Mouse (Mus musculus) cerebellum, adult (tissue): ENCODE results near the gene Fam149b.
"Not testable (repeated sequence)": the region's sequence is repeated elsewhere in the genome, so short reads cannot be mapped to it uniquely, and the experiment has no call there.

Experiments
- ATAC-seq: cut with Nextera tagmentation; 2 replicates; pipeline ENCODE4 v1.9.2; 2017; ENCODE audit warnings: mild to moderate bottlenecking, moderate library complexity, mixed read lengths; ENCODE audit not compliant: insufficient number of reproducible peaks, low FRiP score, low TSS enrichment

Gene Fam149b

DNA sequence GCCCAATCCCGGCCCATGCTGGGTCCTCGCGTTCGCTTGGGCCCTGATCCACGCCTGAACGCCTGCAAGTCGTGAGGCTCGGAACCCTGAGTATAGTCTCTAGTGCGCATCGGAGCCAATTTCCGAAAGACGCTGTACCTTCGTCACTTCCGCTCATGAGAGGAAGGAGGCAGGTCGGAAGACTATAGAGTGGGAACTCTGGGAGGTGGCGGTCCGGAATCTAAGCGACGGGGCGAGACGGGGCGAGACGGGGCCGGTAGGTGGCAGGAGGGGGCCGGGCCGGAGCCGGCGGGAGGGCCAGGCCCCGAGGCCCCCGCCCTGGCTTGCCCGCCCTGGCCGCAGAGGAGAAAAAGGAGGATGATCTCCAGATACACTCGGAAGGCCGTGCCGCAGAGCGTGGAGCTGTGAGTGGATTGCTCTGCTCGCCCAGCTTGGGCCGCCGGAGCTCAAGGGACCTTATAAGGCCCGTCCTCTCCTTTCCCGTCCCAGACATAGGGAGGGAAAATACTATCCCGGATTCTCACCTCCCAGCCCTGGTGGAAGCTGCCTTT is at the start of gene Fam149b, which contains the start of gene Ecd:
TSS of gene Fam149b (plus strand) at position 172 of the 551 bp plus-strand sequence.
TSS of gene Ecd (minus strand) at position 131 of the 551 bp plus-strand sequence.
- peak; percentile 97 for ATAC-seq

DNA sequence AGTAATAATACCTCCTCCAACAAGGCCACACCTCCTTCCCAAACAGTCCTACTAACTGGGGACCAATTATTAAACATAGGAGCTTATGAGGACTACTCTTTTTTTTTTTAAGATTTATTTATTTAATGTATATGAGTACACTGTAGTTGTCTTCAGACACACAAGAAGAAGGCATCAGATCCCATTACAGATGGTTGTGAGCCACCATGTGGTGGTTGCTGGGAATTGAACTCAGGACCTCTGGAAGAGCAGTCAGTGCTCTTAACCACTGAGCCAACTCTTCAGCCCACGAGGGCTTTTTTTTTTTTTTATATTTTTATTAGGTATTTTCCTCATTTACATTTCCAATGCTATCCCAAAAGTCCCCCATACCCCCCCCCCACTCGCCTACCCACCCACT is 42.9 kb upstream of the Fam149b start:
- ATAC-seq: not testable (repeated sequence)

DNA sequence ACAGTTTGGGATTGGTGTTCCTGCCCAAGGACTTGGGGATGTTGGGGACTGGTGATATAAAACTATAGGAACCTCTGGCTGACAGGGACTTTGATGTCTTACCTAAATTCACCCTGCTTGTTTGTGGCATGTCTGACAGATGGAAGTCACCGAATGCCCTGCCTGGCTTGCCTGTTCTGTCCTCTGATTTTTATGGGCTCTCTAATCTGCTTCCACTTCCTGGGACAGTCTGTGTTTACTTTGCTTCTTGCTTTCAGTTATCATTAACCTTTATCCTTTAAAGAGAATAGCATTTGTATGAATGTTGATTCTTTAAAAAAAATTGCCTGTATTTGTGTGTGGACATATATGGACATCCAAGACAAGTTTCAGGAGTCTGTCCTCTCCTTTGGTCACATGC is 32.8 kb upstream of the Fam149b start:
- ATAC-seq: no peak

DNA sequence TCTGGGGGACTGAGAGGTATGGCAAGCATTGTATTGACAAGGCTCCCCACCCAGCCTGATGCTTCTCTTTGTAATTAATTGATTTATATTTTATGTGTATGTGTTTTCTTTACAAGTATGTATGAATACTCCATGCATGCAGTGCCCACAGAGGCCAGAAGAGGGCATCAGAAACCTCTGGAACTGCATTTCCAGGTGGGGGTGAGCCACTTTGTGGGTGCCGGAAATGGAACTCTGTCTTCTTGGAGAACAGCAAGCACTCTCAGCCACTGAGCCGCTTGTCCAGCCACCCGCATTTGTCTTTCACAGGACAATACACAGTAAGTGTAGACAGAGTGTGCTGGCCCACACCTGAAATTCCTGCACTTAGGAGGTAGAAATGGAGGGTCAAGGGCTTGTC is 28.5 kb upstream of the Fam149b start:
- no peak for ATAC-seq

DNA sequence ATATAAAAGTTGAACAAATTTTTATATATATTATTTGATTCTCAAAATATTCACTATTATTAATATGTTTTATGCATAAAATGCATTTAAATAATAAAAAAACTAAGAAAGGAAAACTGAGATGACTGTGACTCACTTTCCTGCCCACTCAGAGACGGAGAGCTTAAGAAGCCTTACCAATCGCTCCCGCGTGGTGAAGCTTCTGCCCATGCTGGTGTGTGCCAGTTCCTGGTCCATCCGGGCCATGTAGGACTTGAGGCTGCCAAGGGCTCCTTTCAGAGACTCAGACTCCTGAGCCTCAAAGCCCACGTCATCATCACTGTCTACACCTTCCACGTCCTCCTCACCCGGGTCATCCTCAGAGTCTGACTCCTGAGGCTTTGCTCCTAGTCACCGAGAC is 23.8 kb upstream of the Fam149b start:
- ATAC-seq: no peak

DNA sequence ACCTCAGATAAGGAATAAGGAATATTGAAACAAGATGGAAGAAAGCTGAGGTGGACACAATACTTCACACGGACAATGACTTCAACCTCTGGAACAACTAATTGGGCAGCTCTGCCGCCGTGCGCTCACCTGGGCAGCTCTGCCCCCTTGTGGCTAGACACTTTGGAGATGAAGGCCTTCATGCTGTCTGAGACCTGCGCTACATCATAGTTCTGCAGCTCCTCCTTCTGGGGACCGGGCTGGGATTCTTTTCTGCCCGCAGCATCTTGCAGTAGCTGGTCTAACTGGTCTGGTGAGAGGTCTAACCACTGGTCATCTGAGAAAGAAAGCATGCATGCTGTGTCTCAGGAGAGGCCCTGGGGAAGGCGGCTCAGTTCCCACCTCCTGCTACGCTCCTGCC is 19.5 kb upstream of the Fam149b start:
- no peak for ATAC-seq

DNA sequence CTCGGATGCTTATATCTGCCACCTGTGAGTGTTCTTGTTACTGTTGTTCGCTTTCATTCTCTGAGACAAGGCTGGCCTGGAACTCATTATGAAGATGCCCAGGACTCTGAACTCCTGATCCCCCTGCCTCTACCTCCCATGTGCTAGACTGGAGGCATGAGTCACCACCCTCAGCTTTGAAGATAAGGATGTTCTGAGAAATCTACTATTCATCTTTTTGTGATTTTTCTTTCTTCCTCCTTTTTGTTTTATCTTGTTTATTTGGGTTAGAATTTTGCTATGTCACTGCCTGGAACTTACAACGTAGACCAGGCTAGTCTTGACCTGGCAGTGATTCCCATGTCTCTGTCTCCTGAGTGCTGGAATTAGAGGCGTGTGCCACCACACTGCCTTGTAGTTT is 16.6 kb upstream of the Fam149b start:
- no peak for ATAC-seq

DNA sequence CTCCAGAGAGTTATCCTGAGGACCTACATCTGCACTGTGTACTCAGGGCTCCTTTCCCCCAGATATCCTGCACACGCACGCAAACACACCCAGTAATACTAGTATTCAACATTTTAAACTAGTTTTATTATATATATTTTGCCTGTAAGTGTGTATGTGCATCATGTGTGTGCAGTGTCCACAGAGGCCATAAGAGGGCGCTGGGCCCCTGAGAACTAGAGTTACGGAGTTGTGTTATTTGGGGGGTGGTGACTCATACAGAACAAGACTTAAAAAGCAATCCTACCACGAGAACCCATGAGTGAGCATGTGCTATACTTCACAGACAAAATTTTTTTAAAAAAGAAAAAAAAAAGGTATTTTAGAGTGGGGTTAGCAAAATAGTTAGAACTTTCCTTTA is 8.5 kb upstream of the Fam149b start:
- ATAC-seq: no peak

DNA sequence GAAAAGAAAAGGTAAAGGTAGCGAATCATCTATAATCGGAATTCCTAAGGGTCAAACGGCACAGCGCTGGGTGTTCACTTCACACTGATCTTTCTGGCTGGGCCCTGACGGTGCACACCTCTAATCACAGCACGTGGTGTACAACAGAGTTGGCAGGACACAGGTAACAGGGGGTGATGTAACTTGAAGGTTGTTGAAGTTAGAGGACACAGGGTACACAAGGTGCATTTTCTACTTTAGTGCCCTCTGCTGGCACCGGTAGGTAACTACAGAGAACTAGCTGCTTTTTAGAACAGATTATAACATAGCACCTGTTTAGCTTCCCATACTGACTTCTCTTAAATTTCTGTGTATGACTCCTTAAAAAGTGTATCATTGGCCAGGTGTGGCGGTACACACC is 7.8 kb upstream of the Fam149b start:
- no peak for ATAC-seq

DNA sequence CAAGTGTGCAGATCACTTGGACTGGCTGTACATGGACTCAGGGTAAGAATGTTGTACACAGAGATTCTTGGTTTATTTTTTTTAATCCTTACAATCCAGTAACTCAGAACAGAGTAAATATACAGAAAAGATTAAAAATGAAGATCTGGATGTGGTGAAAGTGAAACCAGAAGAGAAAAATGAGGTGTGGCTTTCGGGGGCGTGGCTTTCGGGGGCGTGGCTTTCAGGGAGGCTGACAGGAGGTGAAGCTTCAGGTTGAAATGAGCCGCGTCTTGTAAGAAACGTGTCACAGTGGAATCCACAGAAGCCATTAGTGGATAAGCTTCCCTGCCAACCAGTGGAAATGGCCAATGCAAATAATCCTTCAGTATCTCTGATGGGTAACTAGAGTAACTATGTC is 7.1 kb upstream of the Fam149b start:
- no peak for ATAC-seq

DNA sequence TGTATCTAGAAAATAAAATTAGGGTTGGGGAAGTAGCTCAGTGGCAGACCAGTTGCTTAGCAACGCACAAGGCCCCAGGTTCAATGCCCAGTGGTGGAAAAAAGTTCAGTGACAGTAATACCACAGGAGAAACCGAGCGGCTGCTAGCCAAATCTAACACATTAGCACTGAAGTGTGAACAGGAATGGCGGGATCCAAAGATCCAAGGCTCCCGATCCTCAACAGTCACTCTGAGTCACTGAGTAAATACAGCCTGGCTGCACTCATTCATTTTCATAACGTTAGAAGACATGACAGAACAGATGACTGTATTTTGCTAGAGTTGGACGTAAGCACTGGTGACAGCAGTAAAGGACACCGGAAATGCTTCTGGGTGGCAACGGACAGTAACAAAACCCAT is 2.1 kb upstream of the Fam149b start:
- no peak for ATAC-seq

DNA sequence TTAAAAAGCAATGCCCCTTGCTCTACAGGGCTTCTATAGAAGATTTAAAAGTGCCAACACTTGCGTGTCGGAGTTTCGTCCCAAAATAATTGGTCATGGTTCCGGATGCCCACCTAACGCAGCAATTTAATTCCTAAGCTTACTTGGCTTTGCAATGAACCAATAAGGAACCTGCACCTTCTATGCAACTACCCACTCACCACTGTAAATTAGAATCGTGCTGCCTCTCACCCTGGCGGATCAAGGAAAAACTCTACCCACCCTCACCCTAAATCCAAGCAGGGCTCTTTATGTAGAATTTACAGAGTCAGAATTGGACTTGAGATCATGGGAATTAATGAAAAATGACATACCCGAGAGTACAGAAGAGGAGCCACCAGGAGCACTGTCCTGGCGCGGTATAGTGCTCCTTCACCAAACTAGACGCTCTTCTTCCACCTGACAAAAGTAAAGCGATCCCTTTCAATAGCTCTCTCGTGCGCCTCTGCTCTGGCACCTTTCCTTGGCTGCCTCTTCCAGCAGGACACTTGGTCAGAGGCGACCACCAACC is 446 bp upstream of the Fam149b start:
- peak; percentile 20; the same call in 1 of the 2 replicates for ATAC-seq

DNA sequence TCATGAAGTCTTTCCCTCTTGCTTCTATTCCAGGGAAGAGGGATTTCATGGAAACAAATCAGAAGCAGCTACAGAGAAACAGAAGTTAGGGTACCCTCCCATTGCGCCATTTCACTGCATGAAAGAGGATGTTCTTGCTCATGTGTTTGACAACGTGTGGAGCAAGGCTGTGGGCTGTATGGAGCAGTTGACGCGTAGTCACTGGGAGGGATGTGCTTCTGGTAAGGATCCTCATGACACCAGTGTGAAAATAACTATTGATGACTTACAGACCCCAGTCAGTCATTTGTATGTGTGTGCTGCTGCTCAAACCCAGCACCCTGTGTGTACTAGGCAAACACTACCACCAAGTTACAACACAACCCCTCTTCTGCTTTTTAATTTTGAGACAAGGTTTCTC is 15.3 kb downstream of the Fam149b start:
- ATAC-seq: no peak

DNA sequence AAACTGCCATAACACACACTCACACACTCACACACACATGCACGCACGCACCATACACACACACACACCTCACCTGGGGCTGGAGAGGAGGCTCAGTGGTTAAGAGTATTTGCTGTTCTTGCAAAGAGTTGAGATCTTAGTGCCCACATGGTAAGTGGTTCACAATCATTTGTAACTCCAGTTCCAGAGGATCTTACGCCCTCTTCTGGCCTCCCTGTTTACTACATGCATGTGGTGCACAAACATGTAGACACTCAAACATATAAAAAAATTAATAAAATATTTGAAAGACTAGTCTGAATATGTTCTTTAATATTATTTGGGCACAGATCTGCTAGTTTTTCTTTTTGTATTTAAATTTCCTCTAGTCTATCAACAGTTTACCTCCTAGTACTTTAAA is 20.3 kb downstream of the Fam149b start:
- ATAC-seq: no peak

DNA sequence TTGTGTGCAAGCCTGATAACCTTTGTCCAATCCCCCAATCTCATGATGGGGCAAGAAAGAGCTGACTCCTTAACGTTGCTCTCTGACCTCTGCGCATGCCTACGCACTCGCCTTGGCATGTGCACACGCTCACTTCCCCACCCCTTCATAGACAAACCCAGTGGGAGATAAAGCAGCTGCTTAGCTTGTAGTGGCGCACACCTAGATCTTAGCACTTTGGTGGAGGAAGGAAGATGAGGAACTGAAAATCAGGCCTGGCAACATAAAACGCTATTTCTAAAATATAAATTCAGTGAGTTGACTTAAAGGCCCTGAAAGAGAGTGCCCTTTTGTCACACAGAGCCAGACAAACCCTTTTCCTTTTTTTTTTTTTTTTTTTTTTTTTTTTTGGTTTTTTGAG is 22.8 kb downstream of the Fam149b start:
- ATAC-seq: no peak

DNA sequence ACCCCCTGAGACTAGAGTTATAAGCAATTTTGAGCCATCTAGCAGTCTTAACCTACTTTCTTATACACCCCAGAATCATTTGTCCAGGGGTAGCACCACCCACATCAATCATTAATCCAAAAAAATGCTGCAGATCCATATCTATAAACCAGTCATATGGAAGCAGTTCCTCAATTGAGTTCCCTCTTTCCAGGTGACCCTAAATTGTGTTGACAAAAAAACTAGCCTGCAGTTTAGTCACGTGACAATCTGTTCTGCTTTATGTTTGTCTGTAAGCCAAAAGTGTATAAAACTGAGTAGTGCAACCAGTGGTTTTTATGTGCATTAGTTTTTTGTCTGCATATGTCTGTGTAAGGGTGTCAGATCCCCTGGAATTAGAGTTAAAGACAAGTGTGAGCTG is 23.9 kb downstream of the Fam149b start:
- ATAC-seq: no peak

DNA sequence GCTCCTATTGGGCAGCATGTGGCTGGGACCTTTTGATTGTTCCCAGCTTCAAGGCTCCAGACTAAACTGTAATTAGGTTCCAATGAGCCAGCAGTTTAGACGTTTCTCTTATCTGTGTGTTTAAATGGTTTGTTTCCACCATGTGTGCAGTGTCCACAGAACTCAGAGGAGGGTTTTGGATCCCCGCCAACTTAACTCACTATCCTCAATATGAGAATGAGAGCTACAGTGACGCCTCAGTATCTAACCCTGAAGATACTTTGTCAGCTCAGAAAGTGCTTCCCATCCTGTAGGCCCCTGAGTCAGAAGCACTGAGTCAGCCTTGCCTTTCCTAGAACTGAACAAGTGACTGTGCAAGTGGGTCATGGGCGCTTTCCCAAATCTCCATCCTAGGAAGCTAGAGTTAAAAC is 29.2 kb downstream of the Fam149b start:
- ATAC-seq: no peak

DNA sequence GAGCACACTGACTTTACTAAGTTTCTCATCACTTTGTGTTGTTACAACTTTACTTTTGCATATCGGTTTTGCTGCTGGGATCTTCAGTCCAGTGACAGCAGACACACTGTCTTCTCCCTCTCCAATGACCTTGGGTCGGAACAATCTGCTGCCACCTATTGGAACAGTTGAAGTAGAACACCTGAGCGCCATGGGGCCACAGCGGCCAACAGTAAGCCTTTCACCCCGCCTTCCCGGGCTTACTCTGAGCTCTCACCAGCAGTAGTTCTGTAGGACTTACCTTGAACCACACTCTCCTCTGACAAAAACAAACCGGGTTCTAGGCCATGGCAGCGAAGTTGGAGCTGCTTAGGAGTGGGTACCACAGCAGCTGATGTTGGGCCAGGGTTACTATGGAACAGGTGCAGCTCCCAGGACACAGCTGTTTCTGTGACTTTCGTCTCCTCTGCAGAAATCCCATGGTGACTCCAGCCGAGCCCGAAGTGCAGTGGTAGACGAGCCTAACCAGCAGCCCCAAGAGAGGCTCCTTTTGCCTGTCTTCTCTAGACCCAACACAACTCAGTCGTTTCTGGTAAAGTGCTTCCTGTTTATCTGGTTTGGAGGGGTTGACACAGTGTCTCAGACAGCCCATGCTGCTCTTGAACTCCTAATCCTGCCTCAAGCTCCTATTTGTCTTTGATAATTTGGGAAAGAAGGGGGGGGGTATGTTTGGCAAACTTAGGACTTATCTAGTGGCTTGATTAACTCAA is 30.5 kb downstream of the Fam149b start:
- ATAC-seq: peak; percentile 81

DNA sequence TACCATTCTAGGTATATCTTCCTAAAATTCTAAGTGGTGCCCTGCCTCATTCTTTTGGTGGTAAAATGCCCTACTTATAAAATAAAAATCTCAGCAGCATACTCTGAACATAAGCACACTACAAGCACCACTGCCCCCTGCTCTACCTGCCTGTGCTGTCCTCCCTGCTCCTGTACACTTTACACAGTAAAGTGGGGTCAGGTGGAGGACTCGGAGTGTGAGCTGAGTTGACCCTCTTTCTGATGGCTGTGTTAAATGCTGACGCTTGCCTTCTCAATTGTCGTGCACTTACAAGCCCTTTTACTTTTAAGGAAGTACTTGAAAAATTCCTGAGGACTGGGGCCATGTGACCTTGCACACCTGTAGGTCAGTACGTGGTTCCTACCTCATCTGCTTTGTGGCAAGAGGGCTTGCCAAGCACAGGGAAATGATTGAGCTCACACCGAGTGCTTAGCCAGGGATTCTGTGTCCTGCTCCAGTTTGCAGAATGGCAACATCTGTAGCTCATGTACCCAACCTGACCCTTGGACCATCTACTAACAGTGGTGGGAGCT is 31.2 kb downstream of the Fam149b start:
- ATAC-seq: no peak

DNA sequence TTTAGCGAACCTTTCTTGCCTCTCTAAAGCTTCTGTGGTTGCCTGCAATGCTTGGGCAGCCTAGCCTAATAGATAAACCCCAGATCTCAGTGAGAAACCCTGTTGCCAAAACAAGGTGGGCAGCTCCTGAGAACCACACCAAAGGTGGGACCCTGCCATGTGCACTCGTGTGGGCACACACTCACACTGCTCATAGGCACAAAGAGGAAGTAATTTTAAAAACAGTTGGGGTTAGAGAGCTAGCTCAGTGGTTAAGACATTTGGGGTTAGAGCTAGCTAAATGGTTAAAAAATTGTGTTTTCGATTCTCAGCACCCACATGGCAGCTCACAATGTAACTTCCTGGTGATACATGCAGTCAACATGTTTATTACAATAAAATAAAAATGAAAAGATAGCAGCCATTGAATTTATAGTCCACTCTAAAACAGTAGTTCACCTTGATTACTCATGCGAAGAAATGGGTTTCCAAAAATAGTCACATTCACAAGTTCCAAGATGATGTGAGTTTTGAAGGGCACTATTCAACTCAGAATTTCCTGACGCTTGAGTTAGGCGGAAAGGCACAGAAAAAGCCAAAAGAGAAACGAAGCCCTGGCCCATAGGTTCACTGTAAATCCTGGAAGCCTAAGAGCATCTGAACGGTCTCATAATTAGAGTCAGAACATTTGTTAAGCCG is 31.9 kb downstream of the Fam149b start:
- no peak for ATAC-seq
